Mouse (Mus musculus): ENCODE measurements around the gene Zswim3. TPM values are rescaled to one million over a fixed set of nuclear protein-coding genes. Genes with fewer than 3 reads are reported as not detected.

Zswim3 gene
- total and polyA plus RNA-seq, 3 experiments = 4.7 to 5.9 TPM; not detected in 1

Other genes starting within 250 kb of the Zswim3 start
- not detected in 2 replicates for gene Wfdc2, start 242.7 kb upstream of the Zswim3 start, total RNA-seq (2012; rRNA removed)
- gene Wfdc2, start 242.7 kb upstream of the Zswim3 start, polyA plus RNA-seq (2012; ENCODE audit: insufficient read depth in 1 of 2, insufficient read length in 2 of 2, low read depth in 1 of 2, low replicate concordance in 2 of 2, missing spikeins in 1 of 2) = not detected
- not detected in 2 replicates for gene Spint3, start 231.6 kb upstream of the Zswim3 start, total RNA-seq (2012; rRNA removed)
- gene Spint3, start 231.6 kb upstream of the Zswim3 start, polyA plus RNA-seq (2012; ENCODE audit: insufficient read depth in 1 of 2, insufficient read length in 2 of 2, low read depth in 1 of 2, low replicate concordance in 2 of 2, missing spikeins in 1 of 2) = not detected
- not detected in 2 replicates for gene Wfdc6a, start 219.7 kb upstream of the Zswim3 start, total RNA-seq (2012; rRNA removed)
- not detected for gene Wfdc6a, start 219.7 kb upstream of the Zswim3 start, polyA plus RNA-seq (2012; ENCODE audit: insufficient read depth in 1 of 2, insufficient read length in 2 of 2, low read depth in 1 of 2, low replicate concordance in 2 of 2, missing spikeins in 1 of 2)
- gene Eppin, start 211.5 kb upstream of the Zswim3 start, total RNA-seq (2012; rRNA removed) = not detected in 2 replicates
- not detected for gene Eppin, start 211.5 kb upstream of the Zswim3 start, polyA plus RNA-seq (2012; ENCODE audit: insufficient read depth in 1 of 2, insufficient read length in 2 of 2, low read depth in 1 of 2, low replicate concordance in 2 of 2, missing spikeins in 1 of 2)
- not detected in 2 replicates for gene Wfdc6b, start 191.6 kb upstream of the Zswim3 start, total RNA-seq (2012; rRNA removed)
- gene Wfdc6b, start 191.6 kb upstream of the Zswim3 start, polyA plus RNA-seq (2012; ENCODE audit: insufficient read depth in 1 of 2, insufficient read length in 2 of 2, low read depth in 1 of 2, low replicate concordance in 2 of 2, missing spikeins in 1 of 2) = not detected
- not detected in 2 replicates for gene Wfdc8, start 191.5 kb upstream of the Zswim3 start, total RNA-seq (2012; rRNA removed)
- gene Wfdc8, start 191.5 kb upstream of the Zswim3 start, polyA plus RNA-seq (2012; ENCODE audit: insufficient read depth in 1 of 2, insufficient read length in 2 of 2, low read depth in 1 of 2, low replicate concordance in 2 of 2, missing spikeins in 1 of 2) = not detected
- not detected in 2 replicates for gene Wfdc16, start 166.3 kb upstream of the Zswim3 start, total RNA-seq (2012; rRNA removed)
- not detected for gene Wfdc16, start 166.3 kb upstream of the Zswim3 start, polyA plus RNA-seq (2012; ENCODE audit: insufficient read depth in 1 of 2, insufficient read length in 2 of 2, low read depth in 1 of 2, low replicate concordance in 2 of 2, missing spikeins in 1 of 2)
- not detected in 2 replicates for gene Wfdc10, start 149.1 kb upstream of the Zswim3 start, total RNA-seq (2012; rRNA removed)
- not detected for gene Wfdc10, start 149.1 kb upstream of the Zswim3 start, polyA plus RNA-seq (2012; ENCODE audit: insufficient read depth in 1 of 2, insufficient read length in 2 of 2, low read depth in 1 of 2, low replicate concordance in 2 of 2, missing spikeins in 1 of 2)
- gene Wfdc9, start 148.5 kb upstream of the Zswim3 start, total RNA-seq (2012; rRNA removed) = not detected in 2 replicates
- gene Wfdc9, start 148.5 kb upstream of the Zswim3 start, polyA plus RNA-seq (2012; ENCODE audit: insufficient read depth in 1 of 2, insufficient read length in 2 of 2, low read depth in 1 of 2, low replicate concordance in 2 of 2, missing spikeins in 1 of 2) = not detected
- gene Wfdc11, start 131.0 kb upstream of the Zswim3 start, total RNA-seq (2012; rRNA removed) = not detected in 2 replicates
- gene Wfdc11, start 131.0 kb upstream of the Zswim3 start, polyA plus RNA-seq (2012; ENCODE audit: insufficient read depth in 1 of 2, insufficient read length in 2 of 2, low read depth in 1 of 2, low replicate concordance in 2 of 2, missing spikeins in 1 of 2) = not detected
- 0.12 TPM in 1 of 2 replicates, not detected in the other for gene Wfdc13, start 120.0 kb upstream of the Zswim3 start, total RNA-seq (2012; rRNA removed)
- gene Wfdc13, start 120.0 kb upstream of the Zswim3 start, polyA plus RNA-seq (2012; ENCODE audit: insufficient read depth in 1 of 2, insufficient read length in 2 of 2, low read depth in 1 of 2, low replicate concordance in 2 of 2, missing spikeins in 1 of 2) = not detected
- gene Spint4, start 106.6 kb upstream of the Zswim3 start, total RNA-seq (2012; rRNA removed) = not detected in 2 replicates
- gene Spint4, start 106.6 kb upstream of the Zswim3 start, polyA plus RNA-seq (2012; ENCODE audit: insufficient read depth in 1 of 2, insufficient read length in 2 of 2, low read depth in 1 of 2, low replicate concordance in 2 of 2, missing spikeins in 1 of 2) = not detected
- gene Spint5, start 89.8 kb upstream of the Zswim3 start, total RNA-seq (2012; rRNA removed) = not detected in 2 replicates
- gene Spint5, start 89.8 kb upstream of the Zswim3 start, polyA plus RNA-seq (2012; ENCODE audit: insufficient read depth in 1 of 2, insufficient read length in 2 of 2, low read depth in 1 of 2, low replicate concordance in 2 of 2, missing spikeins in 1 of 2) = not detected
- gene Wfdc3, start 59.2 kb upstream of the Zswim3 start, total RNA-seq (2012; rRNA removed) = 0.20 and 0.31 TPM in 2 replicates
- gene Wfdc3, start 59.2 kb upstream of the Zswim3 start, polyA plus RNA-seq (2012; ENCODE audit: insufficient read depth in 1 of 2, insufficient read length in 2 of 2, low read depth in 1 of 2, low replicate concordance in 2 of 2, missing spikeins in 1 of 2) = under 1 TPM in 1 of 2 experiments, not detected in 1; 0.40 TPM
- 20.6 and 20.9 TPM in 2 replicates for gene Dnttip1, start 59.1 kb upstream of the Zswim3 start, total RNA-seq (2012; rRNA removed)
- 10 to 100 TPM in 1 of 2 experiments, not detected in 1; 59.9 TPM for gene Dnttip1, start 59.1 kb upstream of the Zswim3 start, polyA plus RNA-seq (2012; ENCODE audit: insufficient read depth in 1 of 2, insufficient read length in 2 of 2, low read depth in 1 of 2, low replicate concordance in 2 of 2, missing spikeins in 1 of 2)
- 170 and 177 TPM in 2 replicates for gene Ube2c, start 35.2 kb upstream of the Zswim3 start, total RNA-seq (2012; rRNA removed)
- gene Ube2c, start 35.2 kb upstream of the Zswim3 start, polyA plus RNA-seq (2012; ENCODE audit: insufficient read depth in 1 of 2, insufficient read length in 2 of 2, low read depth in 1 of 2, low replicate concordance in 2 of 2, missing spikeins in 1 of 2) = 100 to 1,000 TPM; 257 to 365 TPM
- gene Tnnc2, start 25.1 kb upstream of the Zswim3 start, total RNA-seq (2012; rRNA removed) = not detected in 2 replicates
- gene Tnnc2, start 25.1 kb upstream of the Zswim3 start, polyA plus RNA-seq (2012; ENCODE audit: insufficient read depth in 1 of 2, insufficient read length in 2 of 2, low read depth in 1 of 2, low replicate concordance in 2 of 2, missing spikeins in 1 of 2) = not detected
- gene Snx21, start 19.3 kb upstream of the Zswim3 start, total RNA-seq (2012; rRNA removed) = 3.8 and 4.0 TPM in 2 replicates
- gene Snx21, start 19.3 kb upstream of the Zswim3 start, polyA plus RNA-seq (2012; ENCODE audit: insufficient read depth in 1 of 2, insufficient read length in 2 of 2, low read depth in 1 of 2, low replicate concordance in 2 of 2, missing spikeins in 1 of 2) = 1 to 10 TPM in 1 of 2 experiments, not detected in 1; 7.7 TPM
- 32.2 and 40.3 TPM in 2 replicates for gene Acot8, start 216 bp upstream of the Zswim3 start, total RNA-seq (2012; rRNA removed)
- gene Acot8, start 216 bp upstream of the Zswim3 start, polyA plus RNA-seq (2012; ENCODE audit: insufficient read depth in 1 of 2, insufficient read length in 2 of 2, low read depth in 1 of 2, low replicate concordance in 2 of 2, missing spikeins in 1 of 2) = 10 to 100 TPM in 1 of 2 experiments, not detected in 1; 30.9 TPM
- gene Zswim1, start 17.6 kb downstream of the Zswim3 start, total RNA-seq (2012; rRNA removed) = 7.1 and 8.2 TPM in 2 replicates
- gene Zswim1, start 17.6 kb downstream of the Zswim3 start, polyA plus RNA-seq (2012; ENCODE audit: insufficient read depth in 1 of 2, insufficient read length in 2 of 2, low read depth in 1 of 2, low replicate concordance in 2 of 2, missing spikeins in 1 of 2) = 10 to 100 TPM in 1 of 2 experiments, not detected in 1; 17.4 TPM
- gene Spata25, start 23.4 kb downstream of the Zswim3 start, total RNA-seq (2012; rRNA removed) = 0.42 and 0.50 TPM in 2 replicates
- under 1 TPM in 1 of 2 experiments, not detected in 1; 0.13 TPM for gene Spata25, start 23.4 kb downstream of the Zswim3 start, polyA plus RNA-seq (2012; ENCODE audit: insufficient read depth in 1 of 2, insufficient read length in 2 of 2, low read depth in 1 of 2, low replicate concordance in 2 of 2, missing spikeins in 1 of 2)
- 46.3 and 50.5 TPM in 2 replicates for gene Ctsa, start 27.8 kb downstream of the Zswim3 start, total RNA-seq (2012; rRNA removed)
- gene Ctsa, start 27.8 kb downstream of the Zswim3 start, polyA plus RNA-seq (2012; ENCODE audit: insufficient read depth in 1 of 2, insufficient read length in 2 of 2, low read depth in 1 of 2, low replicate concordance in 2 of 2, missing spikeins in 1 of 2) = 10 to 100 TPM in 1 of 2 experiments, not detected in 1; 87.7 TPM
- 1.6 and 2.0 TPM in 2 replicates for gene Neurl2, start 28.4 kb downstream of the Zswim3 start, total RNA-seq (2012; rRNA removed)
- 1 to 10 TPM in 1 of 2 experiments, not detected in 1; 2.6 TPM for gene Neurl2, start 28.4 kb downstream of the Zswim3 start, polyA plus RNA-seq (2012; ENCODE audit: insufficient read depth in 1 of 2, insufficient read length in 2 of 2, low read depth in 1 of 2, low replicate concordance in 2 of 2, missing spikeins in 1 of 2)
- gene Pltp, start 52.6 kb downstream of the Zswim3 start, total RNA-seq (2012; rRNA removed) = 5.2 and 6.8 TPM in 2 replicates
- gene Pltp, start 52.6 kb downstream of the Zswim3 start, polyA plus RNA-seq (2012; ENCODE audit: insufficient read depth in 1 of 2, insufficient read length in 2 of 2, low read depth in 1 of 2, low replicate concordance in 2 of 2, missing spikeins in 1 of 2) = 10 to 100 TPM in 1 of 2 experiments, not detected in 1; 17.1 TPM
- 46.8 and 47.6 TPM in 2 replicates for gene Pcif1, start 74.2 kb downstream of the Zswim3 start, total RNA-seq (2012; rRNA removed)
- 100 to 1,000 TPM in 1 of 2 experiments, not detected in 1; 118 TPM for gene Pcif1, start 74.2 kb downstream of the Zswim3 start, polyA plus RNA-seq (2012; ENCODE audit: insufficient read depth in 1 of 2, insufficient read length in 2 of 2, low read depth in 1 of 2, low replicate concordance in 2 of 2, missing spikeins in 1 of 2)
- 12.3 and 12.6 TPM in 2 replicates for gene Zfp335, start 106.7 kb downstream of the Zswim3 start, total RNA-seq (2012; rRNA removed)
- 10 to 100 TPM in 1 of 2 experiments, not detected in 1; 24.1 TPM for gene Zfp335, start 106.7 kb downstream of the Zswim3 start, polyA plus RNA-seq (2012; ENCODE audit: insufficient read depth in 1 of 2, insufficient read length in 2 of 2, low read depth in 1 of 2, low replicate concordance in 2 of 2, missing spikeins in 1 of 2)
- 0.20 and 0.23 TPM in 2 replicates for gene Mmp9, start 135.7 kb downstream of the Zswim3 start, total RNA-seq (2012; rRNA removed)
- under 1 TPM in 1 of 2 experiments, not detected in 1; 0.19 TPM for gene Mmp9, start 135.7 kb downstream of the Zswim3 start, polyA plus RNA-seq (2012; ENCODE audit: insufficient read depth in 1 of 2, insufficient read length in 2 of 2, low read depth in 1 of 2, low replicate concordance in 2 of 2, missing spikeins in 1 of 2)
- 0.36 and 0.50 TPM in 2 replicates for gene Slc12a5, start 155.7 kb downstream of the Zswim3 start, total RNA-seq (2012; rRNA removed)
- gene Slc12a5, start 155.7 kb downstream of the Zswim3 start, polyA plus RNA-seq (2012; ENCODE audit: insufficient read depth in 1 of 2, insufficient read length in 2 of 2, low read depth in 1 of 2, low replicate concordance in 2 of 2, missing spikeins in 1 of 2) = 1 to 10 TPM in 1 of 2 experiments, not detected in 1; 1.3 TPM
- gene Ncoa5, start 229.8 kb downstream of the Zswim3 start, total RNA-seq (2012; rRNA removed) = 35.1 and 35.8 TPM in 2 replicates
- gene Ncoa5, start 229.8 kb downstream of the Zswim3 start, polyA plus RNA-seq (2012; ENCODE audit: insufficient read depth in 1 of 2, insufficient read length in 2 of 2, low read depth in 1 of 2, low replicate concordance in 2 of 2, missing spikeins in 1 of 2) = 10 to 100 TPM; 61.0 to 76.6 TPM

All from MEL (cell line).